Mouse (Mus musculus) CH12.LX (cell line): ENCODE data around the gene Dad1. TPM values are rescaled to one million over a fixed set of nuclear protein-coding genes. Genes with fewer than 3 reads are reported as not detected.

Source experiments
- DNase-seq: peaks from one replicate; pipeline ENCODE4 v3.0.0-alpha.2; 2013; ENCODE audit errors: extremely low read depth
- H3K27ac ChIP-seq: 2 replicates; pipeline ENCODE4 v1.5.1; 2012; ENCODE audit warnings: low read depth, mild to moderate bottlenecking, control low read depth, moderate library complexity; ENCODE audit not compliant: insufficient read depth
- H3K27me3 ChIP-seq: replicated peaks from 2 replicates; pipeline ENCODE3; 2012; ENCODE audit warnings: inconsistent platforms
- H3K36me3 ChIP-seq, 2 experiments: replicated peaks in 1 of 2; 2 replicates each; pipeline versions ENCODE3 to v1.6.1; 2012; ENCODE audit warnings: inconsistent platforms in 1 of 2, low read length in 1 of 2, mild to moderate bottlenecking in 1 of 2, mixed read lengths in 1 of 2, moderate library complexity in 1 of 2; ENCODE audit not compliant: control insufficient read depth in 1 of 2, insufficient read depth in 1 of 2
- H3K4me1 ChIP-seq, 2 experiments: 2 replicates each; pipeline ENCODE4 v1.6.1; 2012; ENCODE audit warnings: inconsistent platforms in 1 of 2, moderate library complexity in 1 of 2; ENCODE audit not compliant: insufficient read depth in 2 of 2, control insufficient read depth in 1 of 2
- H3K4me2 ChIP-seq: 2 replicates; pipeline ENCODE4 v1.6.1; 2012; ENCODE audit warnings: low read depth, mild to moderate bottlenecking, control low read depth; ENCODE audit not compliant: poor library complexity, insufficient read depth, severe bottlenecking
- H3K4me3 ChIP-seq, 3 experiments: fragments of 150-350 bp in 1 of 3; sonication (generic) in 1 of 3; replicated peaks in 1 of 3; 2 replicates each; pipeline versions ENCODE3 to v1.5.1; 2011 to 2012; ENCODE audit warnings: low read depth in 2 of 3, low read length in 2 of 3, mild to moderate bottlenecking in 2 of 3, moderate library complexity in 2 of 3, control low read depth in 1 of 3, improper control_type of control experiment in 1 of 3, inconsistent platforms in 1 of 3, mixed read lengths in 1 of 3; ENCODE audit not compliant: poor library complexity in 1 of 3
- H3K79me2 ChIP-seq: replicated peaks from 2 replicates; pipeline ENCODE4 v1.6.1; 2012; ENCODE audit warnings: mild to moderate bottlenecking, moderate library complexity; ENCODE audit not compliant: control insufficient read depth, poor library complexity, insufficient read depth, severe bottlenecking; ENCODE audit errors: extremely low read depth
- H3K9ac ChIP-seq: 2 replicates; pipeline ENCODE4 v1.6.1; 2012; ENCODE audit warnings: low read depth, mild to moderate bottlenecking, control low read depth, moderate library complexity; ENCODE audit not compliant: insufficient read depth
- H3K9me3 ChIP-seq: replicated peaks from 2 replicates; pipeline ENCODE3; 2012; ENCODE audit warnings: low read length, inconsistent platforms, mixed read lengths
- BHLHE40 ChIP-seq: IDR thresholded peaks from 2 replicates; pipeline ENCODE4 v1.6.1; 2011; ENCODE audit warnings: mild to moderate bottlenecking, low read depth, low read length, improper control_type of control experiment
- CHD1 ChIP-seq: IDR thresholded peaks from 2 replicates; pipeline ENCODE4 v1.6.1; 2012; ENCODE audit warnings: low read depth, low read length, improper control_type of control experiment, inconsistent platforms
- CHD2 ChIP-seq: IDR thresholded peaks from 2 replicates; pipeline ENCODE4 v1.6.1; 2011; ENCODE audit warnings: low read length, improper control_type of control experiment
- CTCF ChIP-seq, 2 experiments: IDR thresholded peaks in 1 of 2; conservative IDR thresholded peaks in 1 of 2; 2 replicates each; pipeline ENCODE4 v1.5.1; 2011 to 2012; ENCODE audit warnings: low read depth in 2 of 2, low read length in 2 of 2, improper control_type of control experiment in 1 of 2, inconsistent platforms in 1 of 2, mild to moderate bottlenecking in 1 of 2, moderate library complexity in 1 of 2
- E2F4 ChIP-seq: IDR thresholded peaks from 2 replicates; pipeline ENCODE4 v1.6.1; 2011; ENCODE audit warnings: low read depth, low read length, improper control_type of control experiment; ENCODE audit not compliant: insufficient replicate concordance
- ELF1 ChIP-seq: IDR thresholded peaks from 2 replicates; pipeline ENCODE4 v1.6.1; 2014; ENCODE audit warnings: low read depth, mild to moderate bottlenecking, inconsistent platforms, low read length, improper control_type of control experiment
- EP300 ChIP-seq: IDR thresholded peaks from 2 replicates; pipeline ENCODE4 v1.6.1; 2011; ENCODE audit warnings: low read length, improper control_type of control experiment
- ETS1 ChIP-seq: conservative IDR thresholded peaks from 2 replicates; pipeline ENCODE4 v1.6.1; 2012; ENCODE audit warnings: low read depth, mild to moderate bottlenecking, inconsistent platforms, low read length, improper control_type of control experiment, moderate library complexity
- GABPA ChIP-seq: IDR thresholded peaks from 2 replicates; pipeline ENCODE4 v1.6.1; 2012; ENCODE audit warnings: low read depth, low read length, improper control_type of control experiment, inconsistent platforms; ENCODE audit not compliant: insufficient replicate concordance
- HCFC1 ChIP-seq: IDR thresholded peaks from 2 replicates; pipeline ENCODE4 v1.6.1; 2012; ENCODE audit warnings: low read depth, mild to moderate bottlenecking, inconsistent platforms, low read length, improper control_type of control experiment
- IRF4 ChIP-seq: IDR thresholded peaks from 2 replicates; pipeline ENCODE4 v1.6.1; 2014; ENCODE audit warnings: low read depth, mild to moderate bottlenecking, inconsistent platforms, low read length, improper control_type of control experiment
- JUN ChIP-seq: IDR thresholded peaks from 2 replicates; pipeline ENCODE4 v1.6.1; 2011; ENCODE audit warnings: low read depth, mild to moderate bottlenecking, low read length, improper control_type of control experiment, moderate library complexity; ENCODE audit not compliant: insufficient read depth
- JUND ChIP-seq: conservative IDR thresholded peaks from 2 replicates; pipeline ENCODE4 v1.6.1; 2011; ENCODE audit warnings: low read depth, low read length, improper control_type of control experiment
- KAT2A ChIP-seq: IDR thresholded peaks from 2 replicates; pipeline ENCODE4 v1.6.1; 2012; ENCODE audit warnings: low read length, improper control_type of control experiment, inconsistent platforms; ENCODE audit not compliant: insufficient replicate concordance
- MAFK ChIP-seq: IDR thresholded peaks from 2 replicates; pipeline ENCODE4 v1.6.1; 2011; ENCODE audit warnings: low read length, improper control_type of control experiment; ENCODE audit not compliant: insufficient replicate concordance
- MAX ChIP-seq: IDR thresholded peaks from 2 replicates; pipeline ENCODE4 v1.6.1; 2011; ENCODE audit warnings: low read length, improper control_type of control experiment
- MAZ ChIP-seq: IDR thresholded peaks from 2 replicates; pipeline ENCODE4 v1.6.1; 2012; ENCODE audit warnings: low read depth, mild to moderate bottlenecking, inconsistent platforms, low read length, improper control_type of control experiment, moderate library complexity
- MEF2A ChIP-seq: IDR thresholded peaks from 2 replicates; pipeline ENCODE4 v1.6.1; 2014; ENCODE audit warnings: low read depth, mild to moderate bottlenecking, inconsistent platforms, low read length, improper control_type of control experiment, borderline replicate concordance
- MXI1 ChIP-seq: IDR thresholded peaks from 2 replicates; pipeline ENCODE4 v1.6.1; 2011; ENCODE audit warnings: mild to moderate bottlenecking, low read depth, low read length, improper control_type of control experiment
- MYC ChIP-seq: IDR thresholded peaks from 2 replicates; pipeline ENCODE4 v1.6.1; 2011; ENCODE audit warnings: low read depth, mild to moderate bottlenecking, improper control_type of control experiment, low read length
- NELFE ChIP-seq: IDR thresholded peaks from 2 replicates; pipeline ENCODE4 v1.6.1; 2011; ENCODE audit warnings: low read depth, low read length, improper control_type of control experiment
- NRF1 ChIP-seq: IDR thresholded peaks from 2 replicates; pipeline ENCODE4 v1.6.1; 2014; ENCODE audit warnings: low read depth, mild to moderate bottlenecking, inconsistent platforms, low read length, improper control_type of control experiment, moderate library complexity
- POLR2A ChIP-seq: IDR thresholded peaks from 2 replicates; pipeline ENCODE4 v1.6.1; 2011; ENCODE audit warnings: low read depth, mild to moderate bottlenecking, improper control_type of control experiment, low read length
- POLR2AphosphoS2 ChIP-seq: IDR thresholded peaks from 2 replicates; pipeline ENCODE4 v1.6.1; 2011; ENCODE audit warnings: low read depth, low read length, improper control_type of control experiment
- RAD21 ChIP-seq: IDR thresholded peaks from 2 replicates; pipeline ENCODE4 v1.6.1; 2011; ENCODE audit warnings: low read depth, mild to moderate bottlenecking, low read length, improper control_type of control experiment, moderate library complexity
- RCOR1 ChIP-seq: conservative IDR thresholded peaks from 2 replicates; pipeline ENCODE4 v1.6.1; 2012; ENCODE audit warnings: low read depth, mild to moderate bottlenecking, inconsistent platforms, low read length, improper control_type of control experiment
- SIN3A ChIP-seq: IDR thresholded peaks from 2 replicates; pipeline ENCODE4 v1.6.1; 2012; ENCODE audit warnings: low read length, improper control_type of control experiment, inconsistent platforms
- SMC3 ChIP-seq: IDR thresholded peaks from 2 replicates; pipeline ENCODE4 v1.6.1; 2011; ENCODE audit warnings: low read depth, low read length, improper control_type of control experiment
- TBP ChIP-seq: conservative IDR thresholded peaks from 2 replicates; pipeline ENCODE4 v1.6.1; 2011; ENCODE audit warnings: low read depth, low read length, improper control_type of control experiment
- TCF12 ChIP-seq: IDR thresholded peaks from 2 replicates; pipeline ENCODE4 v1.6.1; 2014; ENCODE audit warnings: low read depth, mild to moderate bottlenecking, inconsistent platforms, low read length, improper control_type of control experiment
- UBTF ChIP-seq: IDR thresholded peaks from 2 replicates; pipeline ENCODE4 v1.6.1; 2012; ENCODE audit warnings: low read depth, mild to moderate bottlenecking, inconsistent platforms, low read length, improper control_type of control experiment, moderate library complexity
- USF1 ChIP-seq: IDR thresholded peaks from 2 replicates; pipeline ENCODE4 v1.6.1; 2014; ENCODE audit warnings: low read depth, mild to moderate bottlenecking, inconsistent platforms, low read length, improper control_type of control experiment
- USF2 ChIP-seq: conservative IDR thresholded peaks from 2 replicates; pipeline ENCODE4 v1.6.1; 2011; ENCODE audit warnings: low read depth, low read length, improper control_type of control experiment
- ZC3H11A ChIP-seq: IDR thresholded peaks from 2 replicates; pipeline ENCODE4 v1.6.1; 2012; ENCODE audit warnings: low read depth, mild to moderate bottlenecking, inconsistent platforms, low read length, improper control_type of control experiment
- ZKSCAN1 ChIP-seq: IDR thresholded peaks from 2 replicates; pipeline ENCODE4 v1.6.1; 2012; ENCODE audit warnings: low read depth, inconsistent platforms, low read length, improper control_type of control experiment, borderline replicate concordance
- ZMIZ1 ChIP-seq: IDR thresholded peaks from 2 replicates; pipeline ENCODE4 v1.6.1; 2012; ENCODE audit warnings: low read depth, mild to moderate bottlenecking, inconsistent platforms, low read length, improper control_type of control experiment
- ZNF384 ChIP-seq: IDR thresholded peaks from 2 replicates; pipeline ENCODE4 v1.6.1; 2012; ENCODE audit warnings: low read depth, low read length, improper control_type of control experiment, inconsistent platforms
- dilution Hi-C: fragments of 300-500 bp; cut with MboI; formaldehyde crosslinking; loops from 2 replicates; pipeline ENCODE4 v1.14.3; 2020; ENCODE audit warnings: low sequenced_read_pairs; ENCODE audit not compliant: extremely low pct_unique_long_range_greater_than_20kb, extremely low pct_ligation_motif_present
- in situ Hi-C: fragments of 300-500 bp; cut with MboI; formaldehyde crosslinking; loops from 3 replicates; pipeline ENCODE4 v1.14.3; 2019; ENCODE audit warnings: low sequenced_read_pairs, low pct_ligation_motif_present, low pct_unique_long_range_greater_than_20kb, mixed read lengths
- polyA plus RNA-seq: library from polyadenylated mRNA; unstranded; fragments of >175 nt; gene quantifications from 2 replicates; pipeline ENCODE4 v1.2.1, GENCODE M21; 2012; ENCODE audit warnings: low read depth; ENCODE audit not compliant: insufficient read length
- total RNA-seq, 2 experiments: library from RNA; depleted of rRNA; stranded (reverse); fragments of 300-350 nt in 1 of 2; fragments of >200 nt in 1 of 2; gene quantifications; 2 replicates each; pipeline ENCODE4 v1.2.3; 2012 to 2014

Gene Dad1
- total and polyA plus RNA-seq, 3 experiments = 161 to 287 (median 279) TPM

DNA sequence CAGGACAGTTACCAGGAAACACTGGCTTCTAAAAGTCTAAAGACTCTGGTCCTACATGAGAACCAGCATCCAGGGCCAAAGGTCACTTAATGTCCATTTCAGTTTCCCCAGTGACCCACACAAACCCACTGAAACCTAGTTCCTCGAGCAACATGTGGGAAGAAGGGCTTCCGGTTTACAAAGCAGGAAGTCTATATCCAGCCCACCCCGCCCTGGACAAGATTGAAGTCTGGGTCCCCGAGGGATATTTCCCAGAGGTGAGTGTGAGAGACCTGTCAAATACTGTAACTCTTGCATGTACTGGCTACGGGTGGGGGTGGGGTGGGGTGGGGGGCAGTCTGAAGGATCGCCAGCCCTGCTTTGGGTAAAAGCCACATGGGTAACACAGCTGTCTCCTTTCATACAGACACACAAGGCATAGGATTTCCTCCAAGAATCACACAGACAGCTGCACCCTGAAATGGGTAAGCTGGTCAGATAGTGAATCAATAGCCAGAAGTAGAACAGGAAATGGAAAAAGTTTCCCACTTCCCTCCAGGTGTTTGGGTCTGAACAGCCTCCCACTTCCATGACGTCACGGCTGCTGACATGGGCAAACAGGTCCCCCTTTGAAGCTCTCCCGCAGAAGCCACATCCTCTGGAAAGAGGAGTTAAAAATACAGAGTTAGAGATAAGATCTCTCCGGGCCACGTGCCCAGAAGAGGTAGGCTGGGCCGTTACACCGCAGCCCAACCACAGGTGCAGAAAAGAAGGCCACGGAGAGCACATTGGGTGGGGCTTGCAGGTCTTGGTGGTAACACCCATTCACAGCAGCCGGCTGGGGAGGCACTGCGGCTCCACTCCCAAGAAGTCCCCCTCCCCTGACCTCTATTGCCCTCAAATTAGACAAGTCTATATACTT is 26.7 kb downstream of the Dad1 start:
- peak overlapping the region; percentile 94 for H3K27ac ChIP-seq
- H3K9ac ChIP-seq = peak overlapping the region; percentile 48
- peak overlapping the region in 2 of 3 experiments; percentile 22 to 29 for H3K4me3 ChIP-seq
- TF ChIP-seq EP300 = peak; percentile 99
- peak; percentile 99 for TF ChIP-seq MEF2A
- peak; percentile 67; the same call in 1 of the 2 replicates for TF ChIP-seq KAT2A
- TF ChIP-seq JUND = peak; percentile 85; the same call in 1 of the 2 replicates
- peak; percentile 46; the same call in 1 of the 2 replicates for TF ChIP-seq POLR2A
- no peak for TF ChIP-seq POLR2AphosphoS2
- TF ChIP-seq ZC3H11A = no peak; the same call in 1 of the 2 replicates
- peak; percentile 48; the same call in 1 of the 2 replicates for TF ChIP-seq ELF1
- TF ChIP-seq CHD2 = peak; percentile 93
- TF ChIP-seq RCOR1 = peak; percentile 95
- peak; percentile 96 for TF ChIP-seq IRF4
- no peak for TF ChIP-seq NRF1
- TF ChIP-seq BHLHE40 = peak; percentile 99
- peak; percentile 86 for TF ChIP-seq USF1
- TF ChIP-seq SIN3A = peak; percentile 97
- TF ChIP-seq TBP = peak; percentile 41; the same call in 1 of the 2 replicates
- peak; percentile 95 for TF ChIP-seq JUN
- peak; percentile 96 for TF ChIP-seq MYC
- peak; percentile 95 for TF ChIP-seq MAX
- peak; percentile 100 for TF ChIP-seq TCF12
- peak; percentile 64 for TF ChIP-seq USF2
- TF ChIP-seq HCFC1 = peak; percentile 42
- no peak; the same call in none of the 2 replicates for TF ChIP-seq ZMIZ1
- TF ChIP-seq CTCF (conservative IDR thresholded peaks at IDR 0.05 in 1 of 2, IDR thresholded peaks at IDR 0.05 in 1 of 2; ENCODE audit: low read depth in 2 of 2, low read length in 2 of 2) = no peak
- peak; percentile 53 for TF ChIP-seq ZNF384
- no peak for TF ChIP-seq CHD1
- TF ChIP-seq MAZ = peak; percentile 92; the same call in 1 of the 2 replicates
- no peak for TF ChIP-seq UBTF
- TF ChIP-seq GABPA = no peak
- peak; percentile 97 for TF ChIP-seq MAFK
- TF ChIP-seq NELFE = peak; percentile 57; the same call in 1 of the 2 replicates
- TF ChIP-seq ZKSCAN1 = no peak
- 0 out of 2 replicates have a peak, but pooled peaks have one; percentile 7 for TF ChIP-seq E2F4
- TF ChIP-seq ETS1 = peak; percentile 100
- TF ChIP-seq SMC3 = no peak; the same call in none of the 2 replicates
- no peak; the same call in 1 of the 2 replicates for TF ChIP-seq RAD21
- TF ChIP-seq MXI1 = peak; percentile 69

More for the DNA sequence above, 26.7 kb downstream of the Dad1 start:
- dilution Hi-C loops (no loop called here), in situ Hi-C loops (loop anchor here (5.0 kb wide), 1 partner anchor 160 kb away; no protein-coding TSS in a partner anchor)
- H3K79me2 ChIP-seq = no peaks in the 10 kb centered on the region
- H3K4me1 ChIP-seq = peaks cover 32 to 88% of the 10 kb centered on the region in 2 experiments
- no peaks in the 10 kb centered on the region for H3K9me3 ChIP-seq
- H3K36me3 ChIP-seq = no peaks in the 10 kb centered on the region
- peak; percentile 99 for DNase-seq
- H3K27me3 ChIP-seq = no peaks in the 10 kb centered on the region
- peak overlapping the region; percentile 85 for H3K4me2 ChIP-seq
